Mouse (Mus musculus): Measurements from ENCODE around the gene Scg5. TPM values are rescaled to one million over a fixed set of nuclear protein-coding genes. Genes with fewer than 3 reads are reported as not detected.

Gene Scg5
- 1.1 and 1.2 TPM in 2 replicates for polyA plus RNA-seq (2012; rRNA removed)

GRCm38 (mm10) chr2:113828943-113829882, at the start of gene Scg5:
Scg5 (minus strand) TSS chr2:113829121.
- DNase-seq (ENCODE audit: low spot score) = no peak

DNA sequence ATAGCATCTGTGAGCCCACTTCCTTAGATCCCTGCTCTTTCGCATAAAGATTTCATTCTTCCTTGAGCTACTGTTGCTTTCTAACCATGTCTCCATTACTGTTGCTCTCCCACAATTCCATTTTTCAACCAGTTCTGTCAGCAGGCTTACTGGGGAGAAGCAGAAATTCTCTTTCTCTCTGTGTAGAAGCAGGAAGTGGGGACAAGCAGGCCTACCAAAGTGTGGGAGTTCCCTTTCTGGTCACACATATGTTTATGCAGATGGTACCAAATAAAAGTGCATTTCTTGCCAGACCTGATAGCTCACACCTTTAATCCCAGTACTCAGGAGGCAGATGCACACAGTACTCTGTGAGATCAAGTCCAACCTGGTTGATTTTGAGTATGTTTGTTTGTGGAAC, 41.2 kb upstream of the Scg5 start:
- no peak for DNase-seq (ENCODE audit: low spot score)

DNA sequence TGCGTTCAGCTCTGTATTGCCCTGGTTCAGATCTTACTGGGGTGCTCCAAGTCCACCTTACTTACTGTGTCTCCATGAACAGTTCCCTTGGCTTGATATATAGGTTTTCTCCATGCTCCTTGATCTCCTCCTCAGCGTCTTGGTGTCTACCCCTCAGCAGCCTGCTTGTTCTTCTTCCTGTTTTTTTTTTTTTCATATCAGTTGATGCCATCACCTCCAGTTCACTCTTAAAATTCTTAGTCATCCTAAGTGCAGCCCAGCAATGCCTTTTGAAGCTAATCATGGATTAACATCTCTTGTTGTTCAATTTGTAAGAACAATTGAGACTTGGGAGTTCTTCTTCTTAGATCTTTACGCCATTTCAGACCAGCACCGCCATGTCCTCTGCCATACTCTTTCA, 39.5 kb upstream of the Scg5 start:
- DNase-seq (ENCODE audit: low spot score) = no peak

- no peak for DNase-seq (ENCODE audit: low spot score)
These were observed 37.2 kb upstream of the Scg5 start for GRCm38 (mm10) chr2:113866155-113866554.

- no peak for DNase-seq (ENCODE audit: low spot score)
These were observed 20.2 kb upstream of the Scg5 start for GRCm38 (mm10) chr2:113849141-113849540.

- peak; percentile 84 for DNase-seq (ENCODE audit: low spot score)
These were observed 19.6 kb upstream of the Scg5 start, which contains the start of gene Arhgap11a for GRCm38 (mm10) chr2:113848245-113849121. Arhgap11a (minus strand) TSS chr2:113848661.

- peak; percentile 23 for DNase-seq (ENCODE audit: low spot score)
These were observed 18.8 kb upstream of the Scg5 start for GRCm38 (mm10) chr2:113847678-113848244.

DNA sequence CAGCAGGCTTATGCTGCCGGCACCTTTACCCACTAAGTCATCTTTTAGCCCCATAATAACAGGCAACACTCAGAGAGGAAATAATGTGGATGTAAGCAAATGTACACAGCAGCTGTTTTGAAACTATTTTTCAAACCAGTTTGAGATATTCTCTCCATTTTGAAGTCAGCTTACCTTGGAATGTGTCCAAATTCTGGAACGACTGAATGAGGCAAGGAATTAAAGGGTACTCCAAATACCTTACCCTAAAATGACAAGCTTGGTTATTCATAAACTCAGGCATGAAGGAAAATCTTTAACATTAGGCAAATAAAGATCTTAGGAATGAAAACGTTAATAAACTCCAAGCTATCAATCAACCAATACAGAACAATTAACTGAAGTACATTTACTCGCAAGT, 16.2 kb upstream of the Scg5 start:
- no peak for DNase-seq (ENCODE audit: low spot score)

- DNase-seq (ENCODE audit: low spot score) = no peak
These were observed 12.9 kb upstream of the Scg5 start for GRCm38 (mm10) chr2:113841656-113842437.

- no peak for DNase-seq (ENCODE audit: low spot score)
These were observed 10.6 kb upstream of the Scg5 start for GRCm38 (mm10) chr2:113839488-113839887.

- no peak for DNase-seq (ENCODE audit: low spot score)
These were observed 6.3 kb upstream of the Scg5 start for GRCm38 (mm10) chr2:113835219-113835618.

DNA sequence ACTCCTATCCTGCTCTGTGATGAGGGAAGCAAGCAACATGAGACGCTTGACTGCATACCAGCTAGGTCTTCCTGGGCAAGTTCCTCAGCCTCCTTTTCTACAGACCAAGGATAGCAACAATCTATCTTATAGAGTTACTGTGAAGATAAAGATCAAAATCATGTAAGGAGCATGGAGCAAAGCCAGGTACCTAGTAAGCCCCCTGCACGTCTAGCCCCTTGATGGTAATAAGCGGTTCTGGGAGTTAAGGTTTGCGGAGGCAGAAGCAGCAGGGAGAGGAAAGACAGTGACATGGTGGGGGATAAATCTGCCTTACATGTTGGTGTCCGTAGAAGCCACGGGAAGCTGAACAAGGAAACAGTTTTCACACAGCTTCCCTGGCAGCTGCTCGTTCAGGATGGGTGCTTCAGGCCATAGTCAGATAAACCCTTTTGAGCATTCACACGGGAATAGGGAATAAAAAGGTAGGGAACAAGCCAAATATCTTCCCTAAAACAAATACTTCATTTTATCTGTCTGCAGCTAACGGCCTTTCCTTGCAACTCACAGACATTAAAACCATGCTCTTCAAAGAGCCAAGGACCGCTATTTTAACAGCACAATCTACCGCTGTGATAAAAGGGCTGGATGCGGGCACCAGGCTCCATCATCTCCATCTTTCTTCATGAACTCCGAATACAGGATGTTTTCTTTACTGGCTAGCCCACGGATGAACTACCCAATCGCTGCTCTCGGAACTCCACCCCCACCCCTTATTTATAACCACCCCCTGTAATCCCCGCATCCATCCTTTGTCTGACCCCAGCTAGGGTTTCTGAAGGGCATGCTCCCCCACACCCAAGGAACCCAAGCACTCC, 607 bp downstream of the Scg5 start:
- no peak for DNase-seq (ENCODE audit: low spot score)

- DNase-seq (ENCODE audit: low spot score) = no peak
These were observed 5.0 kb downstream of the Scg5 start for GRCm38 (mm10) chr2:113823909-113824308.

GRCm38 (mm10) chr2:113822367-113822766, 6.6 kb downstream of the Scg5 start:
- no peak for DNase-seq (ENCODE audit: low spot score)

- DNase-seq (ENCODE audit: low spot score) = no peak
These were observed 7.7 kb downstream of the Scg5 start for GRCm38 (mm10) chr2:113821176-113821734.

GRCm38 (mm10) chr2:113820117-113820516, 8.8 kb downstream of the Scg5 start:
- no peak for DNase-seq (ENCODE audit: low spot score)

GRCm38 (mm10) chr2:113817681-113818606, 11.0 kb downstream of the Scg5 start:
- no peak for DNase-seq (ENCODE audit: low spot score)

GRCm38 (mm10) chr2:113807640-113808039, 21.3 kb downstream of the Scg5 start:
- DNase-seq (ENCODE audit: low spot score) = peak; percentile 33
